Mouse (Mus musculus) T-cell, adult 2 months (primary cell): ENCODE data around the gene Mrpl52.

Source experiments
- DNase-seq: peaks from one replicate; pipeline ENCODE4 v3.0.0; 2022; ENCODE audit warnings: low spot score

Gene Mrpl52

DNA sequence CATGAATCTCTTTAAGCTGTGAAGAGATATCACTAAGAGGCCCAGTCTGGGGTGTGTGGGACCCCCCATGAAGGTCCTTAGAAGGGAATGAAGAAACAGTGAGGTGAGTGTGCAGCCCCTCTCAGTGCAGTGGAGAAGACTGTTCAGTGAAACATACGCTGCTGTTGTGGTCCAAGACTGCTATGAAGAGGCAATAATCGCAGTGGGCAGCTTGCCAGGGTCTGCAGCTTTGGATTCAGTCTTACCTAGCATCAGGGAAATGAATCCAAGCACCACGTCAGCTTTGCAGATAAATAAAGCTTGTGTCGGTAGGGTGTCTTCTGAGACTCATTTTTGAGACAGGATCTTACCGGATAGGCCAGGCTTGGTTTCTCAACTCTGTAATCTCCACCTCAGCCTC, 46.0 kb downstream of the Mrpl52 start:
- no peak for DNase-seq

DNA sequence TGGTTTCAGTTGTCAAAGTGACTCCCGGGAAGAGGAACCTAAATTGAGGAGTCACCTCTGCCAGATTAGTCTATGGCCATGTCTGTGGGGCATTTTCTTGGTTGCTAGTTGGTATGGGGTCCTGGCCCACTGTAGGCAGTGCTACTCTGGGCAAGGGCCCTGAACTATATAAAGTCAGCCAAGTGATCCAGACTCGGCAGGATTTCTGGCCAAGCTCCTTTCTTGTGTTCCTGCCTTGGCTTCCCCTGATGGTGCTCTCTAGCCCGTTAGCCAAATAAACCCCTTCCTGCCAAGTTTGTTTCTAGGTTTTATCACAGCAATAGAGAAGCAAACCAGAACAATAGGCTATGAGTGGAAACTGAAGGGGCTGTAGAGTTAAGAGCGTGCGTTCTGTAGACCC, 48.0 kb downstream of the Mrpl52 start:
- DNase-seq: no peak

DNA sequence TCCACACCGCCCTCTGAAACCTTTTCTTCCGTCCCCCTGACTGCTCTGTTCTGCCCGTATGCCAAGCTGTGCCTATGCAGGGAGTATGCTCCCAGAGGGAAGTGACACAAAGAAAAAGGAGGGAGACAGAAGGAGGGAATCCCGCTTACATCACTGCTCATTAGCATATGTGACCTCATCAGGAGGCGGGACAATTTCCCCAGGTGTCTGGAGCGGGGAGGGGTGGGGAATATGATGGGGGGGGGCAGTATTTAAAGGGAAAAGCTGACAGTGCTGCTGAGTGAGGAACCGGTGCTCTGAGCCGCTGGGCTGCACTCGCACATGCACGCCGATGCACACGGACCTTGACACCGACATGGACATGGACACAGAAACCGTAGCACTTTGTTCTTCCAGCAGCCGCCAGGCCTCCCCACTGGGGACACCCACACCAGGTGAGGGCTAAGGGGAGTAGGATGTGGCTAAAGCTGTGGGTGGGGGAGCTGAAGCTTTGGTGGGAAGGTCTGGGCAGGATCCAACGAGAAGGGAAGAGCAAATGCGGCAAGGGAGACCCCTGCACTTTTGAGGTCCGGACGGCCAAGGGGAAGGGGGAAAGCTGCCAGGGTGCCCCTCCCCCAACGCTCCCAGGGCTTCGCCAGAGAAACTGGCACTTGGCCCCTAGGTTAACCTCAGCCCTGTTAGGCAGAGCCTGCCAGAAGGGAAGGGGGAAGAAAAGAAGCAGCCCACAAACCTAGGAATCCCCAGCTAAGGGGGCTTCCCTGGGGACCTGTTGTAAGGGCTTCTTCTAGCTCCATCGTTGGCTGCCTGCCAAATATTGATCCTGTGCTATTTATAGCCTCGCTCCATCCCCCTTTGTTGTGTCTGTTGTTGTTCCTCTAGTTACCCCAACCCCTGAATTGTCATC, 49.5 kb downstream of the Mrpl52 start, which contains the start of gene Rem2:
Gene Rem2 (plus strand): TSS at position 160 of the 904 bp plus-strand sequence.
- no peak for DNase-seq

DNA sequence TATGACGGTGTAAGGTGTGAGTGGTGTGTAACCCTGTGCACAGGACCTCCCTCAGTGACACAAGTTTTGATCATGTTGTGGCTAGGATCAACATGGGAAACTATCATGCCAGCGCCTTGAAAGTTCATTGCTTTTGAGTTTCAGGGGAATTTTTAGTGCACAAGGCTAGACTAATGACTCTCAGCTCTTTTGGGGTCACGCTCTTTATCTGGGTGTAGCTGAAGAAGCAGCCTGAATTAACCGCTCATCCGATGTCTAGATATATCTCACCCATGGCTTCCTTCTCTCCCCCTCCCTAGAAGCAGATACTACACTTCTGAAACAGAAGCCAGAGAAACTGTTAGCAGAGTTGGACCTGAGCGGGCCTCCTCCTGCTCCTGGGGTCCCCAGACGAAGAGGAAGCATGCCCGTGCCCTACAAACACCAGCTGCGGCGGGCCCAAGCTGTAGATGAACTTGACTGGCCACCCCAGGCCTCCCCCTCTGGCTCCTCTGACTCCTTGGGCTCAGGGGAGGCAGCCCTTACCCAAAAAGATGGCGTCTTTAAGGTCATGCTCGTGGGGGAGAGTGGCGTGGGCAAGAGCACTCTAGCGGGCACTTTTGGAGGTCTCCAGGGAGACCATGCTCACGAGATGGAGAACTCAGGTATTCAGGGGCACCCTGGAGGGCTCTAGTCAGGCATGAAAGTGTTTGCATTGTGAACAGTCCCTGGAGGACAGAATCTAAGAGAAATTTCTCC, 50.6 kb downstream of the Mrpl52 start:
- DNase-seq: no peak
